Mouse (Mus musculus): Measurements from ENCODE around the gene Opn5. TPM values are rescaled to one million over a fixed set of nuclear protein-coding genes. Genes with fewer than 3 reads are reported as not detected.

Gene Opn5
- polyA plus RNA-seq (2015; fragmentation: Nextera tagmentation; extraction: Ambion mirVana) = not detected in 2 replicates

GRCm38 (mm10) chr17:42611295-42611694 lies at the start of gene Opn5:
Gene Opn5, minus strand, starts transcription at chr17:42611395.
- 84% methylated on average over 8 of the region's 8 CpGs for WGBS
- H3K4me1 ChIP-seq = no peaks in the 10 kb centered on the region
- H3K4me3 ChIP-seq = no peak within 1 kb of the TSS
- no peaks in the 10 kb centered on the region for H3K9me3 ChIP-seq
- no peak within 1 kb of the TSS for H3K9ac ChIP-seq
- no peak for ATAC-seq (ENCODE audit: insufficient number of reproducible peaks, insufficient read depth, low FRiP score, low TSS enrichment, low read depth)
- H3K4me2 ChIP-seq = no peak within 1 kb of the TSS
- no peaks in the 10 kb centered on the region for H3K27me3 ChIP-seq
- H3K27ac ChIP-seq = no peak within 1 kb of the TSS
- H3K36me3 ChIP-seq = no peaks in the 10 kb centered on the region

- H3K4me2 ChIP-seq = peak overlapping the region; percentile 42
- 25% methylated on average over 14 of the region's 14 CpGs for WGBS
- no peak for ATAC-seq (ENCODE audit: insufficient number of reproducible peaks, insufficient read depth, low FRiP score, low TSS enrichment, low read depth)
These were observed 47.6 kb upstream of the Opn5 start for GRCm38 (mm10) chr17:42658634-42659422.

DNA sequence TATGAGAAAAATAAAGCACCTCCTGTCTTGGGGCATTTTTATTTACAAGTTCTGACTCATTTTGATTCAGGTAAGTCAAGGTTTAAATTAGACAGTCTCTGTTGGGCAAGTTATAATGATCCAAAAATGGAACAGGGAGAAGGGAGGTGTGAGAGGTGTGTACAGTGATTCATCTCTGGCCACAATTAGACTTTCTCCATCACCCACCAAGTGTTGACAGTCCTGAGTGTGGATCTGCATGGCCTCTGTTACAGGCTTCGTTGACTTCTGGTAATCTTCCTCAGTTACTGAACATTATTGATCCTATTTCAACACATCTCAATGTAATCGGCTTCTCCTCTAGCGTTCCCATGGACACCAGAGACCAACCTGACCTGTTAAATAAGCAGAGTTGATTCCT lies 32.2 kb upstream of the Opn5 start:
- 86% methylated on average over 3 of the region's 3 CpGs for WGBS
- ATAC-seq (ENCODE audit: insufficient number of reproducible peaks, insufficient read depth, low FRiP score, low TSS enrichment, low read depth) = no peak

More at GRCm38 (mm10) chr17:42658634-42659422, 47.6 kb upstream of the Opn5 start:
- no peaks in the 10 kb centered on the region for H3K4me1 ChIP-seq
- H3K27me3 ChIP-seq = no peaks in the 10 kb centered on the region
- H3K27ac ChIP-seq = no peak overlapping the region
- no peaks in the 10 kb centered on the region for H3K36me3 ChIP-seq
- H3K4me3 ChIP-seq = no peak overlapping the region
- no peak overlapping the region for H3K9ac ChIP-seq
- no peaks in the 10 kb centered on the region for H3K9me3 ChIP-seq

GRCm38 (mm10) chr17:42630206-42630605 lies 19.0 kb upstream of the Opn5 start:
- no peak overlapping the region for H3K4me3 ChIP-seq
- no peaks in the 10 kb centered on the region for H3K4me1 ChIP-seq
- no peak for ATAC-seq (ENCODE audit: insufficient number of reproducible peaks, insufficient read depth, low FRiP score, low TSS enrichment, low read depth)
- H3K9me3 ChIP-seq = no peaks in the 10 kb centered on the region
- WGBS = 94% methylated on average over 2 of the region's 2 CpGs
- no peak overlapping the region for H3K4me2 ChIP-seq
- H3K9ac ChIP-seq = no peak overlapping the region
- H3K27me3 ChIP-seq = no peaks in the 10 kb centered on the region
- no peaks in the 10 kb centered on the region for H3K36me3 ChIP-seq
- no peak overlapping the region for H3K27ac ChIP-seq

More for the DNA sequence above, 32.2 kb upstream of the Opn5 start:
- no peaks in the 10 kb centered on the region for H3K27me3 ChIP-seq
- H3K9ac ChIP-seq = no peak overlapping the region
- H3K4me1 ChIP-seq = no peaks in the 10 kb centered on the region
- H3K9me3 ChIP-seq = no peaks in the 10 kb centered on the region
- no peaks in the 10 kb centered on the region for H3K36me3 ChIP-seq
- no peak overlapping the region for H3K4me2 ChIP-seq
- no peak overlapping the region for H3K4me3 ChIP-seq
- no peak overlapping the region for H3K27ac ChIP-seq

DNA sequence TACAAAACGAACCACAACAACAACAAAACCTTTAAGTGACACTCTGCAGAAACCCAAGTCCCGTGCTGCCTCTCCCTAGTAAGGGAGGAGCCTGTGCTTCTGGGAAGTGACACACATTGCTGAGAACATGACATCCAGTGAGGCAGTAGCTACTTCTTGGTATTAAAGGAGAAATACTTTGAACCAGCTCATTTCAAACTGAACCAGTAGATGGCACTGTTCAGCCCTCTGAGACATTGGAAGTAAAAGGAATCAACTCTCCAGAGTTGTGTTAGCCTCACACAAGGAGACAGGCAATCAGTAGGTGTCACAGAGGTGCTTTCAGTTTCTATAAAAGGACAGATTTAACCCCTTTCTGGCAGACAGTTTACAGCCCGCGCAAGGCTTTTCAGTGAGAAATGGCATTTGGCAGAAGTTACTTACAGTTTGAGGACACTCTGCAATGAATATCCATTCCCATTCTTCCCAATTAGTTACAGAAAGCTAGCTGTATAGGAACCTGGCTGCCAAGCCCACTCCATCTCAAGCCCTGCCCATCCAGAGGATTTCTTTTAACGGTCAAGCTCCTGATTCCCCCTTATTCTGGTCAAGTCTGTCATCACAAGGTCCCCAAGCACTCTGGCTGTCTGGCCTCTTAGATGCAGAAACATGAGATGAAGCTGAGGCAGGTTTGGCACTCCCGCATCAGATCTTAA lies 2.0 kb upstream of the Opn5 start:
- ATAC-seq (ENCODE audit: insufficient number of reproducible peaks, insufficient read depth, low FRiP score, low TSS enrichment, low read depth) = no peak
- WGBS = 34% methylated on average over 6 of the region's 6 CpGs
- H3K4me2 ChIP-seq = no peak overlapping the region
- H3K9ac ChIP-seq = no peak overlapping the region
- no peaks in the 10 kb centered on the region for H3K9me3 ChIP-seq
- H3K4me3 ChIP-seq = no peak overlapping the region
- no peak overlapping the region for H3K27ac ChIP-seq
- H3K36me3 ChIP-seq = no peaks in the 10 kb centered on the region
- H3K4me1 ChIP-seq = no peaks in the 10 kb centered on the region
- no peaks in the 10 kb centered on the region for H3K27me3 ChIP-seq

DNA sequence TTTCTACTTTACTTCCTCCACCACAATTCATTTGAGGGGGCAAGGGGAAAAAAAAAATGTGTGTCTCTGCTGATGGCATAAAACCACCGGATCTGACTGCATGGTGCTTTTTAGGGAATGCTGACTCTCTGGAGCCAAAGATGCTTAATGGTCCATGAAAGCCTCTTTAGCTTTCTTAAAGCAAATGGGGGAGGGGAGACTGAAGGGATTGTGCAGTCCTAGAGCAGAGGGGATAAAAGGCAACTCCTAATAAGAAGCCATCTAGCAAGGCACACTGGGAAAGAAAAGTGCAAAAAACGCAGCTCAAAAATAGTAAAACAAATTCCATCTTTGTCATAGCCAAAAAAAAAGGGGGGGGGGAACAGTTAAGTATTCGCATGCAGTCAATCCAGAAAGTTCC lies 2.9 kb downstream of the Opn5 start:
- ATAC-seq (ENCODE audit: insufficient number of reproducible peaks, insufficient read depth, low FRiP score, low TSS enrichment, low read depth) = no peak
- no peak overlapping the region for H3K4me2 ChIP-seq

DNA sequence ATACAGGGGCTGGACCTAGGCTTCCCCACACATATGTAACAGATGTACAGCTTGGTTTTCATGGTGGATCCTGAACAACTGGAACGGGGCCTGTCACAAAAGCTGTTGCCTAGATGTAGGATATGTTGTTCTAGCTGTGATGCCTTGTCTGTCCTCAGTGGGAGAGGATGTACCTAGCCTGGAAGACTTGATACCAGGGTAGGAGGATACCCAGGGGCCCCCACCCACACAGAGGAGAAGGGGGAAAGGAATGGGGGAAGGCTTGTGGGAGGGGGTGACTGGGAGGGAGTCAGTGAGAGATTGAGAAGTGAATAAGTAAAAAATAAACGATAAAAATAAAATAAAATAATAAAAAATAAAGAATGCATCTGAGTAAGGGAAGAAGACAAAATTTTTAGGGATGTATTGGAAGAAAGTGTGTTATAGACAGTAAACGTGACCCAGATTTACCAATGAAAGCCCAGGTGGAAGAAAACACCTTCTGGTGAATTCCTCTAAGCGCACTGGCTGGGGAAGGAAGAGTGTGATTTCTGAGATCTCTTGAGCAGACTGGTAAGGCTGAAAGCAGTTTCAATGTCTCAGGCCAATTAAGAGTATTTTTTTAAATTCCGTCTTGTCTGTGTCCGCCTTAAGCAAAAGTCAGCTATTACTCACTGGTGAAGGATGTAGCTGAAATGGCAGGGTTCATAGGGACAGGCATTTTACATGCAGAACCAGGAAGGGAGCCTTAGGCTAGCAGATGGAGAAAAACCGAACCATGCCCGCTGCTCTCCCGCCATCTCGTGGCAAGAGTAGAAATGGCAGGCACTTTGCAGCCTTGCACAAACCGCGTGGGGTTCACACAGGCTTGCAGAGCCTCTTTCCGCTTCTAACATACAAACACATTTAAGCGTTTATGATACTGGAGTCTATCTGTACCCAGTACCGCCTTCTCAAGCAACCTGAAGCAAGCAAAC lies 8.1 kb downstream of the Opn5 start:
- Histone ChIP-seq H3K4me2 (no peak overlapping the region), H3K27me3 (no peaks in the 10 kb centered on the region), H3K4me1 (no peaks in the 10 kb centered on the region), H3K9me3 (no peaks in the 10 kb centered on the region), H3K9ac (no peak overlapping the region), H3K36me3 (no peaks in the 10 kb centered on the region), H3K27ac (no peak overlapping the region), H3K4me3 (no peak overlapping the region)
- ATAC-seq (ENCODE audit: insufficient number of reproducible peaks, insufficient read depth, low FRiP score, low TSS enrichment, low read depth) = 0 out of 2 replicates have a peak, but pooled peaks have one; percentile 43
- WGBS = 22% methylated on average over 15 of the region's 15 CpGs

More for the DNA sequence above, 2.9 kb downstream of the Opn5 start:
- no peaks in the 10 kb centered on the region for H3K36me3 ChIP-seq
- no peak overlapping the region for H3K9ac ChIP-seq
- no peaks in the 10 kb centered on the region for H3K4me1 ChIP-seq
- WGBS = 29% methylated on average over 3 of the region's 3 CpGs
- no peaks in the 10 kb centered on the region for H3K9me3 ChIP-seq
- H3K4me3 ChIP-seq = no peak overlapping the region
- no peaks in the 10 kb centered on the region for H3K27me3 ChIP-seq
- H3K27ac ChIP-seq = no peak overlapping the region

DNA sequence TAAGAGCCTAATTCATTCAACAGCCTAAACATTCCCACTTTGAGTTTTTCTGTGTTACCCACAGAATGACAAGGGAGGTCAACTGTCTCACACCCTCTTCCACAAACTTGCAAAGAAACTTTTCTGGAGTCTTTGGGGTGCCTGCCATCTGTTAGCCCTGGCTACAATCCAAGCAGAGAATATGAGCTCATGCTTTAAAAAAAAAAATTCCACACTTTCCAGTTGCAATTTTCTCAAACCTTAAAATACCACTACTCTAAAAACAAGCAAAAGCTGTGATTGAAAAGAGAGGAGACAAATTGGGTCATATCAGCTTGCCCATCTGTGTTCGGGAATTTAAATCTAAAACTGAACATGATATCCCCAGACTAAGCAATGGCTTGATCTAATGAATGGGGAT lies 24.7 kb downstream of the Opn5 start:
- no peak for ATAC-seq (ENCODE audit: insufficient number of reproducible peaks, insufficient read depth, low FRiP score, low TSS enrichment, low read depth)
- no peaks in the 10 kb centered on the region; the same call in 1 of the 2 replicates for H3K4me1 ChIP-seq
- 42% methylated on average over 1 of the region's 1 CpGs for WGBS
- H3K4me3 ChIP-seq = no peak overlapping the region
- no peaks in the 10 kb centered on the region for H3K27me3 ChIP-seq
- no peaks in the 10 kb centered on the region for H3K36me3 ChIP-seq
- no peak overlapping the region for H3K27ac ChIP-seq
- H3K9me3 ChIP-seq = no peaks in the 10 kb centered on the region
- no peak overlapping the region for H3K4me2 ChIP-seq
- H3K9ac ChIP-seq = no peak overlapping the region

DNA sequence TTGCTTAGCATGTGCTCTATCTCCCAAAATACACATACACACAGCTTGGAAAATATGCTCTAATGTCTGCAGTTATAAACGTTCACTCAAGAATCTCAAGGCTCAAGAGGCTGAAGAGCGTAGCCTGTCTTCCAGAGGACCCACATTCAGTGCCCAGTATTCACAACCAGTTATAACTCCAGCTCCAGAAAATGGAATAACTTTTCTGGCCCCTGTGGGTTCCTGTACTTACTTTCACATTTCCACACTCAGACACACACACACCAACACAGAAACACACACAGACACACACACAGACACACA lies 28.2 kb downstream of the Opn5 start:
- no peaks in the 10 kb centered on the region for H3K9me3 ChIP-seq
- 81% methylated on average over 2 of the region's 2 CpGs for WGBS
- H3K4me3 ChIP-seq = no peak overlapping the region
- H3K4me2 ChIP-seq = no peak overlapping the region
- H3K36me3 ChIP-seq = no peaks in the 10 kb centered on the region
- no peak overlapping the region for H3K27ac ChIP-seq
- no peaks in the 10 kb centered on the region for H3K27me3 ChIP-seq
- H3K9ac ChIP-seq = no peak overlapping the region
- ATAC-seq (ENCODE audit: insufficient number of reproducible peaks, insufficient read depth, low FRiP score, low TSS enrichment, low read depth) = no peak
- peaks cover 4% of the 10 kb centered on the region; the same call in 1 of the 2 replicates for H3K4me1 ChIP-seq

DNA sequence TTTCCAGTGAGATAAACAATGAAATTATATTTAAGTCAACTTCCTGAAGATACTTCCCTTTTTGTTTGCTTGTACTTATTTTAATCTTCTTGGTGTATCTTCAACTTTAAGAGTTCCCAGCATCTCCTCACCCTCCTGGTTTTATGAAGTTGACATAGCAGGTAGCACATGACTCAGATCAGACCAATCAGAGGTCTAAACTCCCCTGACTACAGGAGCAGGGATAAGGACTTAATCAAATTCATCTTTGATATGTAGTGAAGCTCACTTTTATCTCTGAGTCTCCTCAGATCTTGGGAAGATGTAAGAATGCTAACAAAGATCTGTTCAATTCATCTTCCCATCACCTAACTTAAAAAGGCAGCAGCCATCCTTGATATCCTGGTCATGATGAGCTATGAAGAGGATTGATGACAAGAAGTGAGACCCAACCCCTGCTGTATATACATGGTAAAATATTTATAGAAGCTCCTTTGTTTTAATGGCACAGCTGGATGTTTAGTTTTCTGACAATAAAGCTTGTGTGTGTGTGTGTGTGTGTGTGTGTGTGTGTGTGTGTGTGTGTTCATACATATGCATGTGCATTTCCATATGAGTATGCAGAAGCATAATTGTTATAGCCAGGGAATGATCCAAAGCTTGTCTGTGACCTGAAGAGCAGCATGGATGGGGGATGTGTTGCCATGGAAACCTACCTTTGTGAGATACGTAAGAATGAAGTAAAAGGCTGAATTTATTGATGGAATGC lies 28.7 kb downstream of the Opn5 start:
- Histone ChIP-seq H3K4me1 (peaks cover 4% of the 10 kb centered on the region), H3K27ac (no peak overlapping the region), H3K4me2 (no peak overlapping the region), H3K9me3 (no peaks in the 10 kb centered on the region), H3K4me3 (no peak overlapping the region), H3K27me3 (no peaks in the 10 kb centered on the region), H3K36me3 (no peaks in the 10 kb centered on the region), H3K9ac (no peak overlapping the region)
- no peak for ATAC-seq (ENCODE audit: insufficient number of reproducible peaks, insufficient read depth, low FRiP score, low TSS enrichment, low read depth)
- WGBS = 69% methylated on average over 1 of the region's 1 CpGs

DNA sequence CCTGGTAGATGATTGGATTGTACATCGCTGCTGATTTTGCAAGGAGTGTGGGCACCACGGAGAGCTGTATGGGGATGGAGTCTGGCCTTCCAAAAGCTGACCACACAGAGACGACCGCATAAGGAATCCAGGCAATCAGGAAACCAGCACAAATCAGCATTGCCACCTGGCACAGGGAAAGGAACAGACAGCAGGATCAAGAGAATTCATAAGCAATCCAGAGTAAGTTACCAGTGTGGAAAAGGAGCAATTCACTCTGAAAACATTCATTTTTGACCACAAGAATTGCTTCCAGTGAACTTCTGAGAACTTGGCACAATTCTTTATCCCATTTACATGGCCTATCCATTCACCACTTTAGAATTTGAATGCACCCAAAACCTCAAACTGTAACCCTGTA lies 30.6 kb downstream of the Opn5 start:
- WGBS = 64% methylated on average over 4 of the region's 4 CpGs
- H3K4me3 ChIP-seq = no peak overlapping the region
- no peak overlapping the region for H3K9ac ChIP-seq
- H3K4me1 ChIP-seq = peaks cover 14% of the 10 kb centered on the region
- no peak overlapping the region for H3K27ac ChIP-seq
- no peak for ATAC-seq (ENCODE audit: insufficient number of reproducible peaks, insufficient read depth, low FRiP score, low TSS enrichment, low read depth)
- no peaks in the 10 kb centered on the region for H3K9me3 ChIP-seq
- H3K36me3 ChIP-seq = no peaks in the 10 kb centered on the region
- no peak overlapping the region for H3K4me2 ChIP-seq
- H3K27me3 ChIP-seq = no peaks in the 10 kb centered on the region
